Mouse (Mus musculus) gastrocnemius, postnatal 25 days (tissue): ENCODE measurements around the gene Tspan13. TPM values are rescaled to one million over a fixed set of nuclear protein-coding genes. Genes with fewer than 3 reads are reported as not detected.

Experiments used
- DNase-seq: peaks from one replicate; pipeline ENCODE4 v3.0.0; 2022
- total RNA-seq, 2 experiments: library from RNA; stranded (reverse); gene quantifications; 1 replicate in 1 of 2; 2 replicates in 1 of 2; pipeline ENCODE4 v1.2.3; 2021

Tspan13 gene
- total RNA-seq, 2 experiments from 2014 or later = 21.6 to 26.7 TPM

GRCm38 (mm10) chr12:35975898-35976297 is 66.4 kb downstream of the Tspan13 start:
- no peak for DNase-seq

GRCm38 (mm10) chr12:35966768-35967141 is 75.5 kb downstream of the Tspan13 start:
- DNase-seq = no peak

GRCm38 (mm10) chr12:35966098-35966767 is 76.1 kb downstream of the Tspan13 start:
- DNase-seq = no peak

Other genes with a start within 250 kb of the Tspan13 start
- gene Agr3, start 116.9 kb downstream of the Tspan13 start, total RNA-seq = not detected
- not detected for gene Agr2, start 49.6 kb downstream of the Tspan13 start, total RNA-seq
- gene Ankmy2, start 114.6 kb upstream of the Tspan13 start, total RNA-seq = 1 to 10 TPM; 6.3 to 6.4 TPM
- 100 to 1,000 TPM in 1 of 2 experiments, 10 to 100 TPM in 1; 83.3 to 127 TPM for gene Bzw2, start 115.6 kb upstream of the Tspan13 start, total RNA-seq
- gene Lrrc72, start 210.9 kb upstream of the Tspan13 start, total RNA-seq = not detected